Mouse (Mus musculus) liver, embryonic 12.5 days (tissue): ENCODE results near the gene Foxp4. TPM values are rescaled to one million over a fixed set of nuclear protein-coding genes. Genes with fewer than 3 reads are reported as not detected.

ENCODE experiments used
- ATAC-seq: fragments of 200-750 bp; cut with Nextera tagmentation; 2 replicates; pipeline ENCODE4 v1.8.0; 2017; ENCODE audit warnings: moderate number of reproducible peaks, mild to moderate bottlenecking, moderate library complexity
- H3K27ac ChIP-seq: fragments of 300-500 bp; sonication (generic); 2 replicates; pipeline ENCODE4 v1.5.1; 2016; ENCODE audit warnings: mild to moderate bottlenecking
- H3K27me3 ChIP-seq: fragments of 300-500 bp; sonication (generic); replicated peaks from 2 replicates; pipeline ENCODE4 v1.6.1; 2016; ENCODE audit warnings: mild to moderate bottlenecking, moderate library complexity
- H3K36me3 ChIP-seq: fragments of 300-500 bp; sonication (generic); 2 replicates; pipeline ENCODE4 v1.6.1; 2016; ENCODE audit warnings: mild to moderate bottlenecking, moderate library complexity
- H3K4me1 ChIP-seq: fragments of 300-500 bp; sonication (generic); 2 replicates; pipeline ENCODE4 v1.6.1; 2016
- H3K4me2 ChIP-seq: fragments of 300-500 bp; sonication (generic); 2 replicates; pipeline ENCODE4 v1.6.1; 2016; ENCODE audit warnings: mild to moderate bottlenecking, moderate library complexity
- H3K4me3 ChIP-seq: fragments of 300-500 bp; sonication (generic); 2 replicates; pipeline ENCODE4 v1.5.1; 2016; ENCODE audit warnings: mild to moderate bottlenecking, moderate library complexity
- H3K9ac ChIP-seq: fragments of 300-500 bp; sonication (generic); 2 replicates; pipeline ENCODE4 v1.6.1; 2016; ENCODE audit warnings: mild to moderate bottlenecking, moderate library complexity
- H3K9me3 ChIP-seq: fragments of 300-500 bp; sonication (generic); replicated peaks from 2 replicates; pipeline ENCODE4 v1.6.1; 2016; ENCODE audit warnings: mild to moderate bottlenecking, moderate library complexity
- WGBS: fragments of 180-500 bp; shearing (Covaris S2); methylation state at CpG from one replicate; pipeline ENCODE4 v1.1.7; 2016; ENCODE audit not compliant: insufficient replicate concordance; 5-methylcytosine and 5-hydroxymethylcytosine counted together
- polyA plus RNA-seq: library from polyadenylated mRNA; unstranded; fragments of >200 nt; fragmentation: Nextera tagmentation; extraction: Ambion mirVana; gene quantifications from 2 replicates; pipeline ENCODE4 v1.2.1, GENCODE M21; 2016

The Foxp4 gene
- polyA plus RNA-seq, 1 experiment from 2014 or later: 13.9 TPM

DNA sequence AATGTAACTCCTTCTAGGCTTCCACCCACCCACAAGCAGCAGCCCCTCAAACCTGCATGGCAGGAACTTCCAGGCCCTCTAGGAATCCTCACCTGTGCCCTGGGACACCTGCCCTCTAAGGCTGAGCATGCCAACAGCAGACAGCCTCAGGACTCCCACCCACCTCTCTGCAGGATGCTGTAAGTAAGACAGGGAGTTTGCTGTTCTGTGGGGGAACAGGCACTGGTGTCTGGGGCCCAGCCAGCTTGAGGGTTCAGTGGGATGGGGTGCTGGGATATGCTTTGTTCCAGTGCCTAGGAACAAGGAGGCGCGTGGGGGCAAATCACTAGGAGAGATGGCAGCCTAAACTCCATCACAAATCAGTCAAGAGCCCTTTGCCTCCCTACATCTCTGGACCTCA lies 16.4 kb downstream of the Foxp4 start:
- H3K4me3 ChIP-seq: no peak overlapping the region
- H3K9ac ChIP-seq: 0 out of 2 replicates have a peak overlapping the region, but pooled peaks have one; percentile 7
- no peak for ATAC-seq
- peaks cover 49% of the 10 kb centered on the region for H3K4me1 ChIP-seq
- H3K36me3 ChIP-seq: peaks cover 14% of the 10 kb centered on the region
- no peaks in the 10 kb centered on the region for H3K27me3 ChIP-seq
- H3K4me2 ChIP-seq: 0 out of 2 replicates have a peak overlapping the region, but pooled peaks have one; percentile 10
- H3K9me3 ChIP-seq: no peaks in the 10 kb centered on the region
- 88% methylated on average over 2 of the region's 2 CpGs for WGBS
- 0 out of 2 replicates have a peak overlapping the region, but pooled peaks have one; percentile 4 for H3K27ac ChIP-seq

DNA sequence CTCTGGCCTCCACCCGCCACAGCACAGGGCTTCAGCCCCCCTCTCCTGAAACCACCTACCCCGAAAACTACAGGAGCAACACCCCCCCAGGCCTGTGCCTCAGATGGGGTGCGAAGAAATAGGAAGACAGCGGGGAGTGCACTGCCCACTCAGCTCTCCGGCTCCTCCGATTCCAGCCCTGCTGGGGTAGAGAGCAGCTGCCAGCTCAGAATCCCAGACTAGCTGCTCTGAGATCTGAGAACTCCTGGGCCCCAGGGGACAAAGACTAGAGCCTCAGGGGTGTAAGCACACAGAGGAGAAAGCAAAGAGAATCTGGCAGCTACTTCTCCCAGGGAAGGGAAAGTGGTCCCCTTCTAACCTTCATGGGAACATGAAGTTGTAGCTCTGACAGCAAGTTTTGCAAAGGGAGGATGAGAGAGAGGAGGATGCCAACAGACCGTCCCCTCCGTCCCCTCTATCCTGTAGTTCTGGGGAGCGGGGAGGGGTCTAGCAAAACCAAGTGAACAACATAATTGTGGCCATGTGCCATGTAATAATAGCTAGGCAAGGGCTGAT lies 17.0 kb downstream of the Foxp4 start:
- Histone ChIP-seq H3K9ac (no peak overlapping the region), H3K4me3 (no peak overlapping the region), H3K36me3 (peaks cover 20% of the 10 kb centered on the region), H3K9me3 (no peaks in the 10 kb centered on the region), H3K27me3 (no peaks in the 10 kb centered on the region), H3K27ac (no peak overlapping the region), H3K4me1 (peaks cover 49% of the 10 kb centered on the region), H3K4me2 (no peak overlapping the region)
- 66% methylated on average over 9 of the region's 9 CpGs for WGBS
- ATAC-seq: no peak

DNA sequence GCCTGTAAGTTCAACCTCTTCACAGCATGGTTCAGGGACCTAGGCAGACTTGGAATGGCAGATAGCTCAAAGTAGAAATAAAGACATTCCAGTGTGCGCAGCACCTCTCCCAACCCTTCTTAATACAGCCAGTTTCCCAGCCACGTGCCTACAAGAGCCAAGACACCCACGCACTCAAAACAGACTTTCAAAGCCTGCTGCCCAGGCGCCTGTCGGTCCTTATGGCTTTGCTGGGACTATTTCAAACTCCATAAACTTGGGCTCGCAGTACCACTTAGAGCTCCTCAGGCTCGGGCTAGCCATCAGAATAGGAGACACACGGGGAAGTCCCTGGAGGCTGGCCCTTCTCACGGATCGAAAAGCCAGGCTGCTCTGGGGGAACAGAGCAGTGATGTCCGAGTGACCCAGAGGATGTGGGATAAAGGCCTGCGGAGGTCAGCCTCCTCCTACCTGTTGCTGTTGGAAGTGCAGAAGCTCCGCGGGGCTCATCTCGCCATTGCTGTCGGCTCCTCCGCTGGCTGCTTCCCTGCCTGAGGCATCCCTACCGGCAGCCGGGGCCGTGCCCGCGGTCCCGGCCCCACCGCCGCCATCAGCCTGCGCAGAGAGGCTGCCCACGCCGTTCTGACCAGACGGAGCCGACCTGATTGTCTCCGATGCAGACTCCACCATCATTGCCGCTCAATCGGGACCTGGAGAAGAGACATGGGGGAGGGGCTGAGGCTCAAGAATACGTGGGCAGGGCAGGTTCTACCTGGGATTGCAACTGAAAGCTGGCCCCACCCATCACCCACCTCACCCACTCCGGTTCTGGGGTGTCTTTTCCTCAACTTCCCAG lies 20.4 kb downstream of the Foxp4 start:
- no peak overlapping the region for H3K4me2 ChIP-seq
- peaks cover 36% of the 10 kb centered on the region for H3K36me3 ChIP-seq
- no peak for ATAC-seq
- no peak overlapping the region for H3K4me3 ChIP-seq
- H3K27ac ChIP-seq: no peak overlapping the region
- no peaks in the 10 kb centered on the region for H3K9me3 ChIP-seq
- no peaks in the 10 kb centered on the region for H3K27me3 ChIP-seq
- H3K4me1 ChIP-seq: peaks cover 44% of the 10 kb centered on the region
- WGBS: 62% methylated on average over 35 of the region's 35 CpGs
- H3K9ac ChIP-seq: no peak overlapping the region

DNA sequence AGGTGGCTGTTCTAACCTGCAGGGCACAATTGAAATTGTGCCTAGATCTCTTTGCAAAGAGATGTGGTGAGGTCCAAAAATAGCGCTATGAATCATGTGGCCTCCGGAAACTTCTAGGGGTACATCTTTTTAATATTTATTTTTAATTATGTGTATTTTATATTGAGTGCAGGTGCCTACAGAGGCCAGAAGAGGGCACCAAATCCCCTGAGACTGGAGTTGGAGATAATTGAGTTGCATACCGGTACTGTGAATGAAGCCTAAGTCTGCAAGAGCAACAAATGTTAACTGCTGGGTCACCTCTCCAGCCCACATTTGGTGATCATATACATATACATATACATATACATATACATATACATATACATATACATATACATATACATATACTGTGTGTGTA lies 22.7 kb downstream of the Foxp4 start:
- Histone ChIP-seq H3K9me3 (no peaks in the 10 kb centered on the region), H3K9ac (no peak overlapping the region), H3K4me2 (no peak overlapping the region), H3K4me1 (peaks cover 42% of the 10 kb centered on the region), H3K27me3 (no peaks in the 10 kb centered on the region), H3K27ac (no peak overlapping the region), H3K36me3 (peaks cover 40% of the 10 kb centered on the region), H3K4me3 (no peak overlapping the region)
- WGBS: 50% methylated on average over 3 of the region's 3 CpGs
- ATAC-seq: no peak

DNA sequence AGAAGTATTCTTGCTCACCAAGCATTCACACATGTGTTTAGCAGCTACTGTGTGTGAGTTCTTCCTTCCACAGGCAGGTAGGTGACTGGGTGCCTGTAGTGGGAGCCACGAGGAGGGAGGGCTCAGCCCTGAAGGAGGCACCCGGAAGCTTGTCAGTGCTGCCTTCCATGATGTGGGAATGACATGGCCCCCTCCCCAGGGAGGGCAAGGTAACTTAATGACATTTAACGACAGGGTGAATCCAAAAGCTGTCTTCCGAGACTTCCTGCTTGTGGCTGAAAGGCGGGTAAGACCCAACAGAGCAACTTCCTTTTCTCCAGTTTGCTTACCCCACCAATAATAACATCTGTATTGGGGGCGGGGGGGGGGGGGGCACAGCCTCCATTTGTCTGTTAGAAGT lies 23.7 kb downstream of the Foxp4 start:
- no peak overlapping the region for H3K4me3 ChIP-seq
- H3K27me3 ChIP-seq: no peaks in the 10 kb centered on the region
- 32% methylated on average over 6 of the region's 6 CpGs for WGBS
- no peak overlapping the region for H3K9ac ChIP-seq
- peaks cover 39% of the 10 kb centered on the region for H3K4me1 ChIP-seq
- H3K4me2 ChIP-seq: no peak overlapping the region
- peaks cover 45% of the 10 kb centered on the region for H3K36me3 ChIP-seq
- H3K9me3 ChIP-seq: no peaks in the 10 kb centered on the region
- H3K27ac ChIP-seq: no peak overlapping the region
- ATAC-seq: no peak

DNA sequence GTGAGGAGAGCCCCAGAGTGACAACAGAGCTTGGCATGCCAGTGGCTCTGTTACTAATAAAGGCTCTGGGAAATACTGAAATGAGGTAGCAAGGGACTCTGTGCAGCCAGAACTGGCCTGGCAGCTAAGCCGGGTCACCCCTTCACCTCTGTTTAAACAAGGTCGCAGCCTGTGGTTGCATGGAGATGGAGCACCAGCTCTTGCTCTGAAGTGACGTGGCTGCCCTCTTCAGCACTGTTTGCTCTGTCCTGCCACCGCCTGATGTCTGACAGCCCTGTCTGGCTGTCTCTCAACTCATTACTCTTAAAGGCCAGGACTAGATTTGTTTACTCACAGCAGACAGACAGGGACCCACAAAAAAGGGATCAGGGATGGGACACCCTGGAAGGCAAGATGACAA lies 25.3 kb downstream of the Foxp4 start:
- Histone ChIP-seq H3K27ac (no peak overlapping the region), H3K36me3 (peaks cover 47% of the 10 kb centered on the region), H3K9me3 (no peaks in the 10 kb centered on the region), H3K4me3 (no peak overlapping the region), H3K27me3 (no peaks in the 10 kb centered on the region), H3K4me2 (no peak overlapping the region), H3K9ac (no peak overlapping the region), H3K4me1 (peaks cover 35% of the 10 kb centered on the region)
- peak; percentile 65 for ATAC-seq
- 54% methylated on average over 4 of the region's 4 CpGs for WGBS

DNA sequence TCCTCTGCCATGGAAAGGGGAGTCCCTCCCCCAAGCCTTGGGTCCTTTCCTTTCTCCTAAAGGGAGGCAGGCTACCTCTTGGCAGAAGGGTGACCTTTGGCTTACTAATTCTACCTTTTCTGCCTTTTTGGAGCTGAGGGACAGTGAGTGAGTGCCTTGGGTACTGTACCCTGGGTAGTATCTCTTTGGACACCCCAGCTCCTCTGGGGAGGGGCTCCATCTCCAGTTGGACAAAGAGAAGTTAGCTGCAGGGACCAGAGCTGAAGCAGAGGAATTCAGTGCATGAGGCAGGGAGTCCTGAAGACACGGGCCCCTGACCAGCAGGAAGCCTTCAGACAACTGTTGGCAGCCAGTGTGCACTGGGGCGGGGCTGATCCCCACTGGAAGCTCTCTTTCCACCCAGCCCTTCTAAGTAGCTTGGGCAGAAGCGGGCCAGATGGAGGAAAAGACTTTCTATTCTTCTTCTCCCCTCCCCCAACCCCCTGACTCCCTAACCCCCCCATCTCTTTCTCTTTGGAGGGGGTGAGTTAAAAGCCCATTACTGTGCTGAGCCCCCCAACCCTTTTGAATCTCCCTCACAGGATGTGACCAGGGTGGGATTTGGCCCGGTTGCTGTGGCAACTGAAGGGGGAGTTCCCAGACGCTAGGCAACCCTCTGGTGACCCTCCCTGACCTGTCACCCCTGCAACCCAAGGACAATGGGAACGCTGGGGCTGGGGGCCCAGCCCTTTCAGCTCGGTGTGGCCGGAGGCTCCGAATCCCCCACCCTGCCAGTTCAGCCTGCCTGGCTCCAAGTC lies 26.3 kb downstream of the Foxp4 start:
- no peaks in the 10 kb centered on the region for H3K27me3 ChIP-seq
- H3K36me3 ChIP-seq: peaks cover 47% of the 10 kb centered on the region
- H3K4me2 ChIP-seq: no peak overlapping the region
- H3K4me1 ChIP-seq: peaks cover 35% of the 10 kb centered on the region
- H3K9ac ChIP-seq: no peak overlapping the region
- H3K9me3 ChIP-seq: no peaks in the 10 kb centered on the region
- 39% methylated on average over 9 of the region's 9 CpGs for WGBS
- no peak overlapping the region for H3K27ac ChIP-seq
- ATAC-seq: no peak; the same call in 1 of the 2 replicates
- H3K4me3 ChIP-seq: no peak overlapping the region

DNA sequence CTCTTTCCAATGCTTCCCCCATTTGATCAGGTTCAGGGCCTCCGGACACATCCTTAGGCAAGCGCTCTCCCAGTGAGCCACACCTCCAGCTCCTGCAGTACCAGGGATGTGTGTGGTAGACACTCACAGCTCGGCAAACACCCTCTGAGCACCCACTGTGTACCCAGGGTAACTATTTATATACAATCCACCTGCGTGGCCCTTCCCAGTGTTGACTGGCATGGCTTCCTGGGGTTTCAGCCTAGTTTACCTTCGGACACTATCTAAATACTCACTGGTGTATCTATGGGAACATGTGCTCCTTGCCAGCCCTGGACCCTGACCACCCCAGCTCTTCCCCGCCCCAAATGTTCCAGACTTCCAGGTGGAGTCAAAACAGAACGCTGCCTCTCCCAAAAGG lies 34.7 kb downstream of the Foxp4 start:
- WGBS: 68% methylated on average over 7 of the region's 7 CpGs
- peak overlapping the region; percentile 33; the same call in 1 of the 2 replicates for H3K27ac ChIP-seq
- ATAC-seq: no peak
- no peaks in the 10 kb centered on the region for H3K27me3 ChIP-seq
- H3K4me2 ChIP-seq: no peak overlapping the region
- peaks cover 42% of the 10 kb centered on the region for H3K4me1 ChIP-seq
- H3K9me3 ChIP-seq: no peaks in the 10 kb centered on the region
- no peak overlapping the region for H3K4me3 ChIP-seq
- no peak overlapping the region for H3K9ac ChIP-seq
- peaks cover 29% of the 10 kb centered on the region for H3K36me3 ChIP-seq

DNA sequence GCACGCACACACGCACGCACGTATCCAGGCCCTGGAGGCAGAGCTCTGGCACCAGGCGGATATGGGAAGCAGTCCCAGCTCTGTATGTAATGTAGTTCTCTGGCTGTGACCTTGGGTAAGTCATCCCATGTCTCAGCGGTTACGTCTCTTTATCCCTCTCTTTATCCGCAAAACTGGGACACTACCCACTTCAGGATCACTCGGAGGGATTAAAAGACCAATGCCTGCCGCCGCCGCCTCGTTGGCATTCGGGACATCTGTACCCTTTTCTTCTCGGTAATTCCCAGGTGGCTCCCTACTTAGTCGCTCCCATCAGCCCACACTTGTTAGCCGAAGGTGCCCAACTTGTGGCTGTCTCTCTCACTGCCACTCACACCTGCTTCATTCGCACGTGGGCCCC lies 35.2 kb downstream of the Foxp4 start:
- H3K36me3 ChIP-seq: peaks cover 26% of the 10 kb centered on the region
- H3K27me3 ChIP-seq: no peaks in the 10 kb centered on the region
- no peak overlapping the region for H3K9ac ChIP-seq
- no peak overlapping the region for H3K4me3 ChIP-seq
- H3K4me1 ChIP-seq: peaks cover 42% of the 10 kb centered on the region
- H3K4me2 ChIP-seq: no peak overlapping the region
- ATAC-seq: no peak
- H3K27ac ChIP-seq: no peak overlapping the region
- H3K9me3 ChIP-seq: no peaks in the 10 kb centered on the region
- WGBS: 72% methylated on average over 19 of the region's 19 CpGs

DNA sequence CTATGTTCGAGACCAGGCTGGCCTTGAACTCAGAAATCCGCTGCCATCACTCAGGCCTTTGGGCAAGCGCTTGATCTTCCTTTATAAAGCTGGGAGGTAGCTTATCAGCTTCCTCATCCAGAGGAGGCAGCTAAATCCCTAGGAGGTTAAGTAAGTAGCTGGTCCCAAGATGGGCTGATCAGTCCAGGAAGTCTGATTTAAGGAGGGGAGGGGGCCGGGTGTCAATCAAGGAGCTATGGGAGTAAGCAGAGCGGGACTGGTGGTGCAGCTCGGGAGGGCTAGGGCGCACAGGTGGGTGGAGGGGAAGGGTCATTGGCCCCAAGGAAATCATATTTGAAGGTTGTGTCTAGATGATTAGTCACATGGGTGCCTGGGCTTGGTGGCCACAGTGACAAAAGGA lies 35.8 kb downstream of the Foxp4 start:
- Histone ChIP-seq H3K27me3 (no peaks in the 10 kb centered on the region), H3K4me1 (peaks cover 42% of the 10 kb centered on the region), H3K27ac (no peak overlapping the region), H3K4me2 (no peak overlapping the region), H3K9ac (no peak overlapping the region), H3K9me3 (no peaks in the 10 kb centered on the region), H3K4me3 (no peak overlapping the region), H3K36me3 (peaks cover 26% of the 10 kb centered on the region)
- no peak for ATAC-seq
- 66% methylated on average over 7 of the region's 7 CpGs for WGBS

DNA sequence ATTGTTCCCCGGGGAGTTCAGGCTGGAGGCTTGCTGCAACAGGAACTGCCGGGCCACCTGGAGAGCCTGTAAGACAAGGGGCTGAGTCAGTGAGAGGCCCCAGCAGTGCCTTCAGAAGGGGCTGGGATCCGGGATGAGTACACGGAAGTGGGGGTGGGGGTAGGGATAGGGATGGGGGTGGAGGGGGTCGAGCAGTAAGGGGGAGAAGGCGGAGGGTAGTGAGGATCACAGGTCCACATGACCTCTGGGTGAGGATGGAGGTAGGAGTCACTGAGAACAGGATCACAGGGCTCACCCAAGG lies 36.3 kb downstream of the Foxp4 start:
- peak overlapping the region; percentile 74 for H3K27ac ChIP-seq
- peaks cover 44% of the 10 kb centered on the region for H3K4me1 ChIP-seq
- WGBS: 13% methylated on average over 6 of the region's 6 CpGs
- H3K9ac ChIP-seq: peak overlapping the region; percentile 15; the same call in 1 of the 2 replicates
- peaks cover 25% of the 10 kb centered on the region for H3K36me3 ChIP-seq
- H3K27me3 ChIP-seq: no peaks in the 10 kb centered on the region
- no peaks in the 10 kb centered on the region for H3K9me3 ChIP-seq
- peak overlapping the region; percentile 31 for H3K4me2 ChIP-seq
- no peak overlapping the region for H3K4me3 ChIP-seq
- peak; percentile 30; the same call in 1 of the 2 replicates for ATAC-seq
